18 mouse cellular contexts compared by ENCODE assay signal in the genomic region with DNA sequence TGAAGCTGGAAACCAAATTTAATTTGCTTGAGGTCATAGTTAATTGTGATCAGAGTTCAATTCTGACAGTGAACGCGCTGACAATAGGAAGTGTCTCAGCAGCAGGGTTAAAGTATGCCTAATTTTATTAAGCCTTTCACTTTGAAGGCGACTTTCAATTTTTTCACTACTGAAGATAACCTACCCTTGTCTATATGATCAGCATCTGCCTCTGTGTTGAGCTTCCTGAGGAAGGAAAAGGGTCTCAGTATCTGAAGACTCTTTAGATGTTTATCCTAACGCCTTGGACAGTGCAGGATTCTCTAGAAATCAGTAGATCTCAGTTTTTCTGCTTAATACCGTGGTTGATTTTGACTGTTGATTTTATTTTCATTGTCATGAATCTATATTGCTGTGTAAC.
"Had no signal": no experiment of that assay in that cellular context is flagged by ENCODE, and none has a peak within 500 bp of the region (broad histone marks: within the 10 kb centered on the region; RNA-seq: fewer than 3 reads in every experiment).

No protein-coding gene starts in this region.

- H3K27ac ChIP-seq: liver, embryonic 15.5 days; lung, embryonic 15.5 days; midbrain, embryonic 10.5 days; midbrain, embryonic 12.5 days; neural tube, embryonic 12.5 days; stomach, embryonic 15.5 days; stomach, postnatal 0 days had no signal

- H3K4me2 ChIP-seq: liver, embryonic 15.5 days; lung, embryonic 15.5 days; midbrain, embryonic 12.5 days; neural tube, embryonic 12.5 days; stomach, embryonic 15.5 days had no signal

- H3K4me3 ChIP-seq: liver, embryonic 15.5 days; lung, embryonic 15.5 days; midbrain, embryonic 10.5 days; midbrain, embryonic 12.5 days; myocyte; neural tube, embryonic 12.5 days; stomach, embryonic 15.5 days had no signal

- H3K27me3 ChIP-seq: liver, embryonic 15.5 days; lung, embryonic 15.5 days; midbrain, embryonic 12.5 days; neural tube, embryonic 12.5 days; stomach, embryonic 15.5 days had no signal

- H3K9me3 ChIP-seq: liver, embryonic 15.5 days; lung, embryonic 15.5 days; midbrain, embryonic 10.5 days; midbrain, embryonic 12.5 days; neural tube, embryonic 12.5 days; stomach, embryonic 15.5 days had no signal

- ATAC-seq: liver, postnatal 0 days; midbrain, embryonic 16.5 days had no signal

- H3K4me1 ChIP-seq: lung, embryonic 15.5 days; midbrain, embryonic 10.5 days; midbrain, embryonic 12.5 days; neural tube, embryonic 12.5 days; stomach, embryonic 15.5 days had no signal

- H3K36me3 ChIP-seq: liver, embryonic 15.5 days; lung, embryonic 15.5 days; midbrain, embryonic 10.5 days; midbrain, embryonic 12.5 days; neural tube, embryonic 12.5 days; stomach, embryonic 15.5 days had no signal

- H3K9ac ChIP-seq: liver, embryonic 15.5 days; liver, postnatal 0 days; lung, embryonic 15.5 days; midbrain, embryonic 12.5 days; neural tube, embryonic 12.5 days; stomach, embryonic 15.5 days had no signal

- DNase-seq: liver, postnatal 0 days; lung, adult 2 months; lung, postnatal 10 days; lung, postnatal 4 days; midbrain, embryonic 14.5 days; right cerebral cortex, postnatal 14 days; thymus, adult 2 months; thymus, postnatal 25 days; thymus, postnatal 4 days had no signal
